Mouse (Mus musculus): ENCODE results near the gene Fxyd2.

Gene Fxyd2

GRCm38 (mm10) chr9:45429392-45429791, 29.9 kb downstream of the Fxyd2 start:
- in situ Hi-C loops (cut with MboI), result no loop called here

GRCm38 (mm10) chr9:45429951-45430697, 30.7 kb downstream of the Fxyd2 start:
- in situ Hi-C loops (cut with MboI), result no loop called here

GRCm38 (mm10) chr9:45430698-45430959, 31.2 kb downstream of the Fxyd2 start:
- in situ Hi-C loops (cut with MboI), result no loop called here

DNA sequence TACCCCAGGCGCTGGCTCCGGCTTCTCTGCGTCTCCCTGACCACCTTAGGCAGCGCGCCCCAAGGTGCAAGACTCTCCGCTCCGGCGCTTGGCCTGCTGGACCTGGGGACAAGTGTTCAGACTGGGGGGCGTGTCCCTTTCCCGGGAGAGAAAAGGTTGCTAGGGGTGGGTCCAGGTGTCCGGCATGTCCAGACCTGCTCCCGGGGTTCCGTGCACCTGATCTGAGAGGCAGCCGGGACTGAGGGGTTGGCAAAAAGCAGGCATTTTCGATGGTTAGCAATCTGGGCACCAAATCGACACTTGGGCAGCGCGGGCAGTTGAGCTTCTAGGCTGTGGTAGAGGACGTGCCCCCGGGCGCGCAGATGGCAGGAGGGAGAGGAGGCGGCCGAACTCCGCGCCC, 31.7 kb downstream of the Fxyd2 start:
- in situ Hi-C loops (cut with MboI), result no loop called here

GRCm38 (mm10) chr9:45432639-45433038, 33.2 kb downstream of the Fxyd2 start:
- in situ Hi-C loops (cut with MboI), result no loop called here

- in situ Hi-C loops (cut with MboI), result no loop called here
Measured at GRCm38 (mm10) chr9:45433119-45433518, 33.6 kb downstream of the Fxyd2 start.

- in situ Hi-C loops (cut with MboI), result no loop called here
Measured at GRCm38 (mm10) chr9:45434171-45434570, 34.7 kb downstream of the Fxyd2 start.

DNA sequence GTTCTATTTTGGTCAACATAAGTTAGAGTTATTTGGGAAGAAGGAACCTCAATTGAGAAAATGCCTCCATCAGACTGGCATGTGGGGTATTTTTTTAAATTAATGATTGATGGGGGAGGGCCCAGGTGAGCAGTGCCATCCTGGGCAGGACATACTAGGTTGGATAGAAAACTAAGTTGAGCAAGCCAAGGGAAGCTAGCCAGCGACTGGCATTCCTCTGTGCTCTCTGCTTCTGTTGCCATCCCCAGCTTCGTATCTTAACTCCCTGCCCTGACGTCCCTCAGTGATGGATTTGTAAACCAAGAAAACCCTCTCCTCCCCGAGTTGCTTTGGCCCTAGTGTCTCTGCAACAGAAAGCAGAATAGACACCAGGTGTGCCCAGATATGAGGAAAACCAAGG, 39.6 kb downstream of the Fxyd2 start:
- in situ Hi-C loops (cut with MboI), result no loop called here

DNA sequence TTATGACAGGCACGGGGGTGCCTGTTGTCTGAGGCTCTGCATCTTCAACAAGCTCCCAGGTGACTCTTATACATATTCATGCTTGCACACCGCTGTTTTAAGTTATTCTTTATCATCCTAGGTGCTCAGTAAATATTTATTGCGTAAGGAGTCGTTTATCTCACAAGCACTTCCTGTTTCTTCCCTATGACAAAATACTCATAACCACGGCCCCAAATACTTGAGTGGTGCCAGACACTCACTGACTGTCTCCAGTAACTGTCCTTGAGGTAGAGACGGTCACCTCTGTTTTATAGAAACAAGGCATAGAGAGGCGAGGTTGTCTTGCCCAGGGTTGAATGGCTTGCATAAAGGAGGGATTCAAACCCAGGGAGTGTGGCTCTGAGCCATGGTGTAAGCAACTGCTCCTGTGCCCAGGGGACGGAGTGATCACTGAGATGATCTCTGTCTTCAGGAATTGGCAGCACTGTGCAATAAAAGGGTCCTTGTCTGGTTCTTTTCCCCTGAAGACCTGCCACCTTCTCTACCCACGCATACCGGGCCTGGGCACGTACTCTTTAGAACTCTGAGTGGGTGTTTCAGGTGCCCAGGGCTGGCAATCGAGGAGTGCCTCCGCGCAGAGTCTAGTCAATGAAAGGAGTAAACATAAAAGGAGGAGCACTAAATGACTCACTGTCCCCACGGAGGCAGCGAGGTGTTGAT, 40.8 kb downstream of the Fxyd2 start:
- in situ Hi-C loops (cut with MboI), result no loop called here

GRCm38 (mm10) chr9:45444251-45444798, 44.9 kb downstream of the Fxyd2 start:
- in situ Hi-C loops (cut with MboI), result no loop called here

DNA sequence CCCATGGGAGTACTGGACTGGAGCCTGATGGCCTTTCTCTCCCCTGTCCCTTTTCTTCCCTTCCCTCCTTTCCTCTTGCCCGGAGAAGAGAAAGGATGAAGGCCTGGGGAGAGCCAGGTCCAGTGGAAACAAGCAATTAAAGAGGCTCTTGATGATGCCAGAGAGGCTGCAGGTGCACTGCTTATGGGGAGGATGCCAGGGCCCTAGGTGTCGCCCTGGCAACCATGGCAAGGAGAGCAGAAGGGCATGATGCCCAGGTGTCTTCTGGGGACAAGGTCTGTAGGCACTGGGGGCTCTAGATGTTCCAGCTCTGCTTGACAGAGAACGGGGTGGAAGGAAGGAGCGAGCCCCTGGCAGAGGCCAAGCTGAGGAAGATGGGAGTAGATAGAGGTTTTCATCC, 50.2 kb downstream of the Fxyd2 start:
- in situ Hi-C loops (cut with MboI), result no loop called here

DNA sequence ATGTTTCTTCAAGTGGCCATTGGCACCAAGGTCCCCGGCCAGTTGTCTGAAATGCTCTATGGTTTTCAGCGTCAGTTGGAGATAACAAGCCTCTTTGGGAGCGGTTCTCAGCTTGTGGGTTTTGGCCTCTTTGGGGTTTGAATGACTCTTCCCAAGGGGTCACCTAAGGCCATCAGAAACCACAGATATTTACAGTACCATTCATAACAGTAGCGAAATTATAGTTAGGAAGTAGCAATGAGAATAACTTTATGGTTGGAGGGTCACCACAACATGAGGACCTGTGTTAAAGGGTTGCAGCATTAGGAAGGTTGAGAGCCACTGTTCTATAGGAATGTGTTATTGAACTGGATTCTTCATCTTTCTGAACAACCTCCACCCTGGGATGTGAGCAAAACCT, 51.9 kb downstream of the Fxyd2 start:
- in situ Hi-C loops (cut with MboI), result no loop called here

DNA sequence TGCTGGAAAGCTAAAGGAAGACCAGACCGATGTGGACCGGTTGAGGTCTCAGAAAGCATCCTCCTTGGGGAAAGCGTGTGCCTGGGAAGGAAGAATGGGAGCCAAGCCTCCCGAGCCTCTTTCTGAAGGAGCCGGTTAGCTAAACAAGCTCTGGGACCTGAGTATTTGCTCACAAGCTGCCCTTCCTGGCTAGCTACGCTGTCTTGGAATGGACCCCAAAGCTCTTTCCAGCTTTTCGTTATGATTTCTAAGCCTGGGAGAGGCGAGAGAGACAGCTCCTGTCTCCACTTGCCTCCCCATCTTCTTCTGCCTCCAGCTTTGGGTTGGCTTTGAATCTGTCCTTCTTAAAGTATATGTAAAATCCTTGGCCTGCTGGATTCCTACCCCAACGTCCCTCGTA, 54.6 kb downstream of the Fxyd2 start:
- in situ Hi-C loops (cut with MboI), result no loop called here

DNA sequence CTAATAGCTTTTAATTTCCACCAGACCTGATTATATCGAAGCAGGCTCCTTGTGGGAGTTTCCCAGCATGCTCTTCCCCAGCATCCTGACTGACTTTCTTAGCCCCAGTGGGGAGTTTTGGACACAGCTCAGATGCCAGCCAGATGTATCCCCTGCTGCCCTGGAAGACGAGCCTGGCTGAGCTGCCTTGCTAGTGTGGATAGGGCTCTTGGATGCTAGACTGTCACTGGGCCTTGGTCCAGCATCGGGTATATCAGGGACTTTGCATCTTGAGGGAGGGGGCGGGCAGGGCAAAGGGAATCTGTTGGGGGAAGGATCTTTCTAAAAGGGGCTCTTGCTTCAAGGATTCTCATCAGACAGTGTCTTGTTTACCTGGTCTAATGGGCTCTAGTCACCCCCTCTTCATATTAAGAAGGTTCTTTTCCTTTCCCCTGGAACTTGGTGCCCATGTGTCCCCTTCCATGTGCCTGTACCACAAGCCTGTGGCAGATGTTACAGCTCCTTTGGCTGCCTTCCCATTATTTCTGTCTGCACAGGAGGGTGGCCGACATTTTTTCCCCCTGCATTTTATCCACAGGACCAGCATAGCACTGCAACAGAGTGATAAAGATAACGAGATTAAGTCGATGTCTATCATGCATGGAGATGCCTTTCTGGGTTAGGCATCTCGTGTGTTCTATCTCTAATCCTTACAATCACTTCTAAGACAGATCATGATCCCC, 55.6 kb downstream of the Fxyd2 start:
- in situ Hi-C loops (cut with MboI), result no loop called here

- in situ Hi-C loops (cut with MboI), result no loop called here
Measured at GRCm38 (mm10) chr9:45457200-45457599, 57.7 kb downstream of the Fxyd2 start.

DNA sequence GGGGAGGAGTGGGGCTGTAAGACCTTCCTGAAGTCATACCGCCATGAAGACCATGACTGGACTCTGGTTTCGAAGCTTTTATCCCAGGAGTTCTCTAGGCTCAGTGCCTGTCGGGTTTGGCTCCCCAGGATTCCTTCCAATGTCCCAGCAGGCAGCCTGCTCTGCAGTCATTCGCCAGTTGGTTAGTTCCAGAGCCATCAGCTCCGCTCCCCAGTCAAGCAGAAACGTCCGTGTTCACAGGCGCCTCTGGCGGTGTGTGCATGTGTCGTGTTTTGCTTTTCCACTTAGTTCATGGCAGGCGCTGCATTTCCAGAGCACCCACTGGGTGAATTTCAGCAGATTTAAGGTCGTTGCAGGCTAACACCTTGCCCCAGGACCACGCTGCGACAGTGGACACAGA, 58.9 kb downstream of the Fxyd2 start:
- in situ Hi-C loops (cut with MboI), result no loop called here
